Mouse (Mus musculus) layer of hippocampus, postnatal 25 days (tissue): ENCODE measurements around the gene Birc5. TPM values are rescaled to one million over a fixed set of nuclear protein-coding genes. Genes with fewer than 3 reads are reported as not detected.
"Not testable (repeated sequence)": the region's sequence is repeated elsewhere in the genome, so short reads cannot be mapped to it uniquely, and the experiment has no call there.

Experiments
- DNase-seq, 2 experiments: peaks; one replicate each; pipeline ENCODE4 v3.0.0; 2022; ENCODE audit warnings: mixed read lengths in 2 of 2, low spot score in 1 of 2; ENCODE audit errors: extremely low spot score in 1 of 2
- total RNA-seq, 2 experiments: library from RNA; stranded (reverse); gene quantifications; 2 replicates each; pipeline ENCODE4 v1.2.3; 2021

Gene Birc5
- 1 to 10 TPM; 1.2 to 1.3 TPM for total RNA-seq

DNA sequence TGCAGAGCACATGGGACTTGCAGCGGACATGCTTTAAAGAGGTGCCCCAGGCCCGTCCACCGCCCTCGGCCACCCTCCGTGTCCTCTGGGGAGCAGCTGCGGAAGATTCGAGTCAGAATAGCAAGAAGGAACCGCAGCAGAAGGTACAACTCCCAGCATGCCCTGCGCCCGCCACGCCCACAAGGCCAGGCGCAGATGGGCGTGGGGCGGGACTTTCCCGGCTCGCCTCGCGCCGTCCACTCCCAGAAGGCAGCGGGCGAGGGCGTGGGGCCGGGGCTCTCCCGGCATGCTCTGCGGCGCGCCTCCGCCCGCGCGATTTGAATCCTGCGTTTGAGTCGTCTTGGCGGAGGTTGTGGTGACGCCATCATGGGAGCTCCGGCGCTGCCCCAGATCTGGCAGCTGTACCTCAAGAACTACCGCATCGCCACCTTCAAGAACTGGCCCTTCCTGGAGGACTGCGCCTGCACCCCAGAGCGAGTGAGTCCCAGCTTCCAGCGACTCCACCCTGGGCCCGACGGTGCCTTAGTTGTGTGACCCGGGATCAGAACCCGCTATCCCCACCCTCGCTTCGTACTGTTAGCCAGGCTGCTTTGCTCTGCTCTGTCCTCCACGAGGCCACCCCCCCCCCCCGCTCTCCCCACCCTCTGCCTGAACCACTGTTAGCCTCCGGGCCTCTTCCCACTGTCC lies at the start of gene Birc5:
TSS of gene Birc5 (plus strand) at position 267 of the 687 bp plus-strand sequence.
- peak; percentile 90 to 94 for DNase-seq

DNA sequence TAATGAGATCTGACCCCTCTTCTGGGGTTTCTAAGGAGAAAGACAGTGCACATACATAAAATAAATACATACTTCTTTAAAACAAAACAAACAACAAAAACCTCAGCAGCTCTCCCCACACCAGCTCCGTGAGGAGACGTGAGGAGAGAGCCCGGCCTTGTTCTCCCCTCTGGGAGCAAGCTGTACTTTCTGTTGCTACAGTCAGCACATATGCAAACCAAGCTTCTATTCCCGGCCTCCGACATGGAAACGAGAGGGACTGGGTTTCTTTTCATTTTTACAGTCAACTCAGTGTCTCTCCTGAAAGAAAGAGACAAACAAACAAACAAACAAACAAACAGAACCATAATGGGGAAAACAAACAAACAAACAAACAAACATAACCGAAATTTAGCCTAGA lies 49.0 kb upstream of the Birc5 start:
- DNase-seq: no peak

DNA sequence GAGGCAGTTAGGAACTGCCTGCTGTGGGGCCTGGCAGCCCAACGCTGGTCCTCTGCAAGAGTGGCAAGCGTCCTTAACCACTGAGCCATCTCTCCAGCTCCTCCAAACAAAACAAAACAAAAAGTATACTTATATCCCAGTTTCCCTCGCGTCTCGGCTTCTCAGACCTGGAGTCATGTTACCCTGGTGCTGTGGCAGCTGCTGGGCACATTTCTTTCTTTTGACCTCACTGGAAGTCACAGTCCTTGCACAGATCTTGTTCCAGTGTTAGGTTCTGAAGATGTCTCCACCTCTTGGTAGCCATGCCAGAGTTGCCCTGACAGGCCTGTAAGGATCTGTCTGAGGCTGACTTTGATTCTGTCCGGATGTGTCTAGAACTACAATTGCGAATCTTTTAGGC lies 47.4 kb upstream of the Birc5 start:
- DNase-seq: no peak

DNA sequence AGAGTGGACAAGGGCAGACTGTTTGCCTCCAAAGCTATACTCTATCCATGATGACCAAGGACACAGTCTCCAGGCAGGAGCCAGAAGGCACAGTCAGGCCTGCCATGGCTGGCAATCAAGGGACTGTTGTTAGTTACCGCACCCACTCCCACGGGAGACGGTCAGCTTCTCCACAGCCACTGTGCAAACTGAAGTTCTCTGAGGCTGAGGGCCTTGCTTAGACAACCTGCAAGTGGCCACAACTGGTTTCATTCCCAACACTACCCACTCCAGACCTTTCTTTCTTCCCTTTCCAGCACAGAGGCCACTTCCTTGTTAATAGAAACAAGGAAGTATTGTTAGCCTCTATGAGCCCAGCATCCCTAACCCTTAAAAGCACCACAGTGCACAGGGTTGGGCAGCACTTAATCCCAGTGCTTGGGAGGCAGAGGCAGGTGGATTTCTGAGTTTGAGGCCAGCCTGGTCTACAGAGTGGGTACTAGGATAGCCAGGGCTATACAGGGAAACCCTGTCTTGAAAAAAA lies 45.8 kb upstream of the Birc5 start:
- no peak for DNase-seq

DNA sequence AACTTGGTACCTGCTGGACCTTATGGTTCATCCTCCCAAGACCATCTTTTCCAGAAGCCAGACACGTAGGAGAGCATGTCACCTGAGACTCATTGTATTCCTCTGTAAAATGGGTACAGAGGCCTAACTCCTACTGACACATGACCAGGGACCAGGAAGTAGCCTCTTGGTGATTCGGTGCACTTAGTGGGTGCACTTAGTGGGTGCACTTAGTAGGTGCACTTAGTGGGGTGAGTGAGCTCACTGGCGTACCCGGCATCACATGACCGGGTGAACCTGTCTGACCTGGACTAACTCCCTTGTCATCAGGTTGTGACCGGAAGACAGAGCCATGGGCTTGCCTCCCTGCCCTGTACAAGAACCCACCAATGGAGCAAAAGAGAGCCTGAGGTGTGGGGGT lies 42.3 kb upstream of the Birc5 start:
- no peak for DNase-seq

DNA sequence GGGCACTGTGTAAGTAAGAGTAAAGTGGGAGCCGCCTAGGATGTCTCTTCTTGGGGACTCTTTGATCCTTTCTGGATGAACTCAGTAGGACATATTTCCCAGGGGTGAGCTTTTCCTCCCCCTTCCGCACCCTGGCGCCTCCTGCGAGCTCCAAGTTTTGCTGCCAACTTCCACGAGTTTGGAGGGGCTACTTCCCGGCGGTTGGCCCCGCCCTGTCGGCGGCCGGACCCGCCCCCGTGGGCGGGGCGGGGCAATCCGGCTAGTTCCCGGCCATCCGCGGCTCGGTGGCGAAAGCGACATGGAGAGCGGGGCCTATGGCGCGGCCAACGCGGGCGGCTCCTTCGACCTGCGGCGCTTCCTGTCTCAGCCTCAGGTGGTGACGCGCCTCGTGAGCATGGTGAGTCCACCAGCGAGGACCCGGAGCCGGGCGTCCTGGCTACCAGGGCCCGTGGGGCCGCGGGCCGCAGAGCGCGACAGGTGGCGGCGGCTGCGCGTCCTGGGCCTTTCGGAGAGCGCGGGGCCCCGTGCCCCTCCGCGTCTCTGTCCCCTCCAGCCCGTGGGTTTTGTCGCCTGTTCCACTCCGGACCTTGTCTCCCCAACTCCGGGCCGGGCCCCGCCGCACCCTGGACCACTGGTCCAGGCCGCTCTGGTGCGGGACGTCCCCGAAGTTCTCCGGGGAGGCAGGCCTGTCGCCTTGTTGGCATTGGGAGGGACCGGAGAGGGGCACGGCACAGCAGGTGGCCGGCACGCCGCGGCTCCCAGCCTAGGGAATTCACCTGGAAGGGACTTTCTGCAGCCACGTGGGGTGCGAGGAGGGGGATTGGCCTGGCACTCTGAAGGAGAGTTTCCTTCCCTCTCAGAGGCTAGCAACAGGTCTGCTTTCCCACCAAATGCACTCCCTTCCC lies 39.4 kb upstream of the Birc5 start, which contains the start of the genes Gm20708 and Syngr2:
TSS of gene Gm20708 (plus strand) at position 262 of the 905 bp plus-strand sequence.
TSS of gene Syngr2 (plus strand) at position 262 of the 905 bp plus-strand sequence.
- peak; percentile 34 to 47 for DNase-seq

DNA sequence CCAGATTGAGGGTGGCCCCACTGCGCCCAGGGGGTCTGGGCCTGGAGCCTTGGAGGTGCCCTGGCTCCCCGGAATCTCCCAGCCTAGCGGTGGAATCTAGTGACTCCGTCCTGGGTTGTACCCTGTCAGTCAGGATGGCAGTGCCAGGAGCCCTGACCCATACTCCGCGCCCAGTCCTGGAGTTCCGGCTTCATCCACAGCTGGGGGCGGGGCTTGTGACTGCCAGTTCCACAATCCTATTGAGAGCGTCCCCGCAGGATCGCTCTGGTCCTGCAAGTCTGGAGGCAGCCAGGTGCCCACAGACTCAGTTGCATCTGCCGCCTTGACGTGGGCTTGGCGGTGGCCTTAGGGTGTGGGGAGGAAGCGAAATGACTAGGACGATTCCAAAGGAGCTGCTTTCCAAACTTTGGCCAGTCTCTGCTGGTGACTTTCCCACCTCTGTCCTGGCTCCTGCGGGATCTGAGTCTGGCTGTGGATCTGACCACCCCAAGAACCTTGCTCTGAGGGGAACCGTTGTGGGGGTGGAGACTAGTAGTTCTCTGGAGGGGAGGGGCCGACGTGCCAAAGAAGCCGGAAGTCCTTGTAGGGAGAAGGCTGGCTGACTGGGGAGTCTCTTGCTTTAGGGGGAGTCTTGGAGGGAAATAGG lies 38.5 kb upstream of the Birc5 start:
- peak in 1 of 2 experiments; percentile 61 for DNase-seq

DNA sequence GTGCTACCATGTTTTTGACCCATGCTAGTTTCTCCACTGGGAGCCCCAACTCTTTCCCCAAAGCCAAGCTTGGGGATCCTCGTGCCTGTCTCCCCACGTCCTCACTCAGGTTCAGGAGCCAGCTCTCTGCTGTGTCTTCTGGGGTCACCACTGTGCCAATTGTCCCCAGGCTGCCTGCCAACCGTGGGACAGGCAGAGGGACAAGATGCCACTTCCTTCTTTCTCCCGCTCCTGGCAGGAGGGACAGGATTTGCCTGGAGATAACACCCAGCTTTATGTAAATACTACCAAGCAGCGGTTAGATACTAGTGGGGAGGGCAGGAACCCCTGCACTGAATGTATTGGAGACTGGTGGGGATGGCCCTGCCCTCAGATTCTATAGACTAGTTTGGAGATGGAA lies 35.2 kb upstream of the Birc5 start:
- DNase-seq: no peak

DNA sequence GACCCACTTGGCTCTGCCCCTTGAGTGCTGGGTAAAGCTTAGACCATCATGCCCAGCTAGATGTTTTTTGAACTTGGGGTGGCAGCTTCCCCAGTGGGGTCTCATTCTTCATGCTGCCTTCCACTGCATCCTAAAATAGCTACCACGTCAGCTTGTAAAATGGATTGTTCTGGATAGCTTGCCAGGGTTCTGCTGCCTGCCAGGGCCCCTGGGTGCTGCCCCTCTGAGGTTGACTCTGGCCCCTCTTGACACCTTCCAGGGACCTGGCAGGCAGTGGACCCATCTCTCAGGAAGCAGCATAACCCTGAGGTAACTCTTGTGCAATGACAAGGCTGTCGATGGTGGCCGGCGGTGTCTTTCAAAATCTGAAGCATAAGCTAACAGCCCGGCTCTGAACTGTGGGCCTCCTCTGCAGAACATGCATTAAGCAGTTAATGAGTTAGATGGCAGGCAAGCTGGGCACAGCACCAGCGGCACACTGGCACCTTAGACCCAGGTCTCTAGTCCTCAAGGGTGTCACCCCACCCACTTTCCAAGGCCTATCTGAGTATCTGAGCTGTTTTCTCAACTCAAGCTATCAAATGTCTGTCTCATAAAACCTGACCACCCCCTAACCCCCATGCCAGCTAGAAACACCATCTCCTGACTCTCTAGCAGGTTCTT lies 34.2 kb upstream of the Birc5 start:
- no peak for DNase-seq

DNA sequence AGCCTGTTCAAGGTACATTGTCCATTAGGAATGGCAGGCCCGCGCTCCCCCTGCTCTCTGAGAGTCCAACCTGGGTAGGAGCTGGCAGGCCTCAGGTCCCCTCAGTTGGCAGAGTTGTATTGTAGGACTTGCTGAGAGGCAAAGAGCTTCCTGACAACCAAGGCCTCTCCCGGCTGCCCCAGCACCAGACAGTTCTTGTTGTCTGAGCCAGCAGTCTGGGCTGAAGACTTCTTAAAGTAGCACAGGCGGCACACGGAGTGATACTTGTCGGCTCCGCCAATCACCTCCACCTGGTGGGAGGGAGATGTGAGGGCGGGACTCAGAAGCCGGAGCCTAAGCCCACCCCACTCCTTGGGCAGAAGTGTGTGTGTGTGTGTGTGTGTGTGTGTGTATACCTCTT lies 33.2 kb upstream of the Birc5 start:
- DNase-seq: not testable (repeated sequence)

DNA sequence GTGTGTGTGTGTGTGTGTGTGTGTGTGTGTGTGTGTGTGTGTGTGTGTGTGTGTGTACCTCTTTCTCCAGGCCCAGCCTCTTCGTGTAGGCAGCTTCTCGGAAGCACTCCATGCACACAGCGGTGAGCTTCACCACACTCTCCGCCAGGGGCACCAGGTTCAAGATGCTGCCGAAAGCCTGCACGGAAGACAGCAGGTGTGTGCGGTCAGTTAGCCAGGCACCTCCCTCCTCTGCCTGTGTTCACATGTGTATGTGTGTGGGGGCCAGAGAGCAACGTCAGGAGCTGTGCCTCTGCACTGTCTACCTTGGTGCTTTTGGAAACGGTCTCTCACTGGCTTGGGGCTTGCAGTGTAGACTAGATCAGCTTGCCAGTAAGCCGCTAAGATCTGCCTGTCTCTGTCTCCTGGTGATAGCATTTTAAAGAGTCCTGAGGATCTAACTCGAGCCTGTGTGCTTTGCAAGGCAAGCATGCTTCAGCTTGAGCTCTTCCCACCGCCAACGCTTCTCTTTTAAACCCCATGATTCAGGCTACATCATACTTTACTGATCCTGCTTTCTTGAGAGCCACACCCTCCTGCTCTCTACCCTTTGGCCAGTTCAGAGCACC lies 32.6 kb upstream of the Birc5 start:
- no peak for DNase-seq

DNA sequence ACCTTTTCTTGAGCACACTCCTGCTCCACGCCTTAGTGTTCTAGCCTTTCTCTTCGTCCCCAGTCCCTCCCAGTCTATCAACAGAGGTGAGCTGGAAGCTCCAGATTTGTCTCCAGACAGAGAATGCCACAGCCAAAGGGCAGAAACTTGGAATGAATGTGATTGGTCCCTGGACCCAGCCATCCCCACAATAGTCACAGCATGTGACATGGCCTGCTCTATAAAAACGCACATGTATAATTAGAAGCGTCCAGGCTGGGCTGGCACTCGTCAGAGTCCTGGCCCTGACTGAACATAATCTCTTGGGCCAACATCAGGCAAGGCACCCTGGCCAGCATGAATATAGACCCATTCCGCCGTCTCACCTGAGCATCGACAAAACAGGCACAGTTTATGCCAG lies 30.0 kb upstream of the Birc5 start:
- no peak for DNase-seq

DNA sequence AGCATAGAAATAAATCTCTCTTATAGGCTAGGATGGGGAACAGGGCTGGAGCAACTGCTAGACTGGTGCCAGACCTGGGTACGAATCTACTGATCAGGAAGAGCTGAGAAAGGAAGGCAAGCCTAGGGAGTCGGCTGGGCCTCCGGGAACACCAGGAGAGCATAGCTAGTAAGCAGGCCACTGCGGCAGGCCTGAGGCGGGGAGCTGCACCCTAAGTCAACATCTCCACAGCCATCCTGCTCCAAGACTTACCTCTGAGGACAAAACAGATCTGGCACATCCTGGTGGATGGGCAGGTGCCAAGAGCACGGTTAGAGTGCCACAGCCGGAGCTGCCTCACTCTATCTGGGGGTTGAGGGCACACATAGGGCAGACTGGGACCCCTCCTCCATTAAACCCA lies 28.9 kb upstream of the Birc5 start:
- no peak for DNase-seq

DNA sequence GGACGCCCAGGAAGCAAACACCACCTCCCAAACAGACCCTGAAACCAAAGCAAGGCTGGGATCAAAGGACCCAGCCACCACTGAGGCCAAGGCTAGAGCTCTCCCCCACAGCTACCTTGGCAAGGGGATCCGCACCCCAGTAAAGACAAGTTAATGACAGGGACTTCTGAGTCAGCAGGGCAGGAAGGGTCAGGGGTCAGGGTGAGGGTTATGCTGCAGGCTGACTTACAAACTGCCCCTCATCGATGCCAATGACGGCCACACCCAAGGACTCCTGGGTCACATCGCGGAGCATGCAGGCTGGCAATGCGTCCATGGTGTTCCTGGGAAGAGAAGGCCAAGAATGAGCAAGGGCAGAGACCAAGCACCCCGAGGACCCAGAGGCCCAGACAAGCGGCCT lies 27.2 kb upstream of the Birc5 start:
- DNase-seq: no peak

DNA sequence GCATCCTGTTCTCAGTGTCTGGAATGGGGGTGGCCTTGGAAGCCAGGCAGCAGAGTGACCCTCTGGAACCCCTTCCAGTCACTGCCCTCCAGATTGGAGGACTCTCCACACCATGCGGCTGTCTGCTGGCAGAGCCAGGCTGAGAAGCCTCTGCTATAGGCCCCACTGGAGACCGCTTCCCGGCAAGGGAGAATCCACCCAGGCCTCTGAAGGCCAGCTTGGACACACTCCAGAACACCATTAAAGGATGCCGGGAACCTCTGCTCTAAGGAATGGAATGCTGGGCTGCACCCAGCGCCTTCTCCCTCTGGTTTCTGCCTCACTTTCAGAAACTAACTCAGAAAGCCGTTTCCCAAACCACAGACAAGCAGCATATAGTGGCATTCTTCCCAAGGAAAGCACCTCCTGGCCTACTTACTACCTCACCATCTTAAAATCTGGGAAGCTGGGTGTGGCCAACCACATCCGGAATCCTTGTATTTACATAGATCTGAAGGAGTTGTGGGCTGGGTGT lies 26.3 kb upstream of the Birc5 start:
- no peak for DNase-seq

DNA sequence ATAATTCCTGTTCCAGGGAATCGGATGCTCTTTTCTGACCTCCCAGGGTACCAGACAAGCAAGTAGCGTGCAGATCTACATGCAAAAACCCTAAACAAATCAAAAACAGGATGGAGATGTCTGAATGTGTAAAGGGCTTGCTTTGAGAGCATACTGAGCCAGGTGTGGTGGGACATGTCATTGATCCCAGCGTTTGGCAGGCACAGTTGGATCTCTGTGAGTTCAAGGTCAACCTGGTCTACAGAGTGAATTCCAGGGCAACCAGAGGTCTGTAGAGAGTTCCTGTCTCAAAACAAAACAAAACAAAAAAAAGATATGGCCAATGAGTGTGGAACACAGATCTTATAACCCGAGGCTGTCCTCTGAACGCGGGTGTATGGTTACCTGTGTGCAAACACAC lies 25.6 kb upstream of the Birc5 start:
- DNase-seq: no peak

DNA sequence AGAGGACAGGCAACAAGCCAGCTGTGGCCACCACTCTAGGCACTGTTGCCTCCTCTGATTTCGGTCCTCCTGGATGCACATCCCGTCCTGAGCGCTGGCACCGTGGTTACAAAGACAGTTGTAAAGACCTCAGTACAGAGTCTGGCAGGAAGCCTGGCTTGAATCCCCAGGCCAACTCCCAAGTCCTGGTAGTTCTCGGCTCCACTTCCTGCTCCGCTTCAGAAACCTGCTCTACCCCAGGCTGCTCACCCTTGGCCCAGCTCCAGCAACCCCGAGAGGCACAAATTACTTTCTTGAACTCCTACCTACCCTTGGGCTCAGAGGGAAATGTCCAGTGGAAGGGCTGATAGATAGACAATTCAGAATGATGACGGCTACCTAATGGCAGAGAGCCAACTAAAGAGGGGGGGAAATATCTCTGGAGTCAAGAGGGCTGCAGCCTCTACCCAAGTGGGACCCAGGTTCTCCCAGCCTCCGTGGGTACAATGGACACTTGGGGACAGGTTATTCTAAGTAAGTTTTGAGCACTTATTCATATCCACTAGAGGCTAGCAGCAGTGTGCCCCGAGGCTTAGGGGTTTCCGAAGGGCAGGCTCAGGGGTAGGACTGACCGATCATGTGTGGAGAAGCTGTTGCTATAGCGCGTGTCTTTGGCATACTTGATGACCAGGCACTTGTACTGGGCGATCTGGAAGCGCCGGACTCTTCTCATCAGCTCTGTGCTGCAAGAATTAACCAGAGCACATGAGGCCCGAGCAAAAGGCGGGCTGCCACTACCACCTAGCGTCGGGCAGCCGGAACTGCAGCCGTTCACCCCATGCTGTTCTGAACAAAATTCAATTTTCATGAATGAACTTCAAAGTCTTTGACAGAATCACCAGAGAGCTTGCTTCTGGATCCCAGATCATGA lies 24.7 kb upstream of the Birc5 start:
- DNase-seq: peak; percentile 67 to 84

DNA sequence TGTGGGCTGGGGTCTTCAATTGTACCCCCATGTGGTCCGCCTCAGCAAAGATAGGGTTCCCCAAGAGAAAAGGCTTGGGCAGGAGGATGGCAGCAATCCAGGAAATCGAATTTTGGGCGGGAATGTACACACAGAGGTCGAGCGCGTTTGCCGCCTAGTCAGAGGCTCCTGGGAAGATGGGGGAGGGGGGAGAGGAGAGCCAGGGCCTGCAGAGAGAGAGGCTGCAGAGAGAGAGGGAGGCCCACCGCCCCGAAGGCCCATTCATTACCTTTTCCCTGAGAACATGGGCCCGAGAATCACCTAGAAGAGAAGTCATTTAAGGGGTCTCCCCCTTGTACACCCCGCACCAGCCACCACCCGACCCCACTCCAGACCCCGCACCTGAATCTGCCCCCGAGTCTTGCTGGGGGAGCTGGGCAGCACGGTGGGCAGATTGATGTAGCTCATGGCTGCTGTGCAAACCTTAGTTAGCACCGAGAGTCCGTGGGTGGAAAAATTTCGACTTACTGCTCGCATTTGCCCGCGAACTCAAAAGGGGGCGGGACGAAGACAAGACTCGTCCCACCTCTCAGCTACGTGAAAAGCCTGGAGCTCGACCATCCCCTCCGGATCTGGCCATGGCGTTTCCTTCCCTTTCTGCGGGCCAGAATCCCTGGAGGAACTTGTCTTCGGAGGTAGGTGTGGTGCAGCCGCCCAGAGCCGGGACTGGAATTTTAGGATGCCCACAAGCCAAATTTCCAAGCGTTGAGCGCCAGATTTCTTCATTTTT lies 23.5 kb upstream of the Birc5 start, which contains the start of the genes Afmid and Tk1:
TSS of gene Afmid (plus strand) at position 592 of the 769 bp plus-strand sequence.
TSS of gene Tk1 (minus strand) at position 760 of the 769 bp plus-strand sequence.
- DNase-seq: no peak
